ENCODE assay signal across 8 mouse cellular contexts in the genomic region with DNA sequence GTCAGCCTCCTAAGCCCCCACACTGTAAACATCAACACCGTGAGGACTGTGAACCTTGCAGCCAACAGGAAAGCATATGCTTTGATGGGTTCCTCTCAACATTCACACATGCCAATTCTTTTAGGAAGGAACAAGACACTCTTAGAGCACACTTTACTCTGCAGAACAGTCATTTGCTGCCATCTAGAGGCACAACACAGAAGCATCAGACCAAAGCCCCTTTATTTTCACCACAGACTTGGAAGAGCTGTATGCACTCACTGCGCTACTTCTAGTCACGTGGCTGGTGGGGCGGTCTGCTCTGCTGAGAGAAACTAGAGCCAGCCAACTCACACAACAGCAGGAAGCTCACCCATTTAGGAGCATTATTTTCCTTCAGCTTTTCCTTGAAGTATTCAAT. TPM values are rescaled to one million over a fixed set of nuclear protein-coding genes. Genes with fewer than 3 reads are reported as not detected.
A peak's percentile ranks its signal among the peaks of the same experiment; 100 is the strongest.
DNase-seq lines count a peak whose midpoint lies in the region; ATAC-seq lines count a peak whose summit lies in the region.

No protein-coding gene starts in this region.

- no peak overlapping the region for H3K9ac ChIP-seq in embryonic facial prominence, embryonic 12.5 days
- no peak overlapping the region for H3K9ac ChIP-seq in midbrain, embryonic 11.5 days (ENCODE audit: low read length)

- DNase-seq in 416B (ENCODE audit: low read depth): peak; percentile 90
- peak; percentile 38 for DNase-seq in adrenal gland, adult 8-10 months
- DNase-seq in heart, adult 8-10 months (ENCODE audit: low spot score): peak; percentile 78
- DNase-seq in kidney, adult 18-20 months: peak; percentile 62
- DNase-seq in left cerebral cortex, postnatal 4 days: peak; percentile 65
- DNase-seq in midbrain, embryonic 11.5 days (ENCODE audit: low spot score, missing footprints): peak; percentile 89
- peak; percentile 66 to 67 for DNase-seq in spleen, postnatal 36 days (ENCODE audit: low spot score in 2 of 2)

- H3K4me1 ChIP-seq in embryonic facial prominence, embryonic 12.5 days: no peaks in the 10 kb centered on the region
- peaks cover 5% of the 10 kb centered on the region; the same call in 1 of the 2 replicates for H3K4me1 ChIP-seq in midbrain, embryonic 11.5 days (ENCODE audit: control insufficient read depth, insufficient read depth, low read length)

- H3K27ac ChIP-seq in embryonic facial prominence, embryonic 12.5 days: no peak overlapping the region
- H3K27ac ChIP-seq in midbrain, embryonic 11.5 days (ENCODE audit: low read depth, low read length): no peak overlapping the region

- H3K4me2 ChIP-seq in embryonic facial prominence, embryonic 12.5 days (replicated peaks): no peak overlapping the region
- no peak overlapping the region for H3K4me2 ChIP-seq in midbrain, embryonic 11.5 days

- H3K27me3 ChIP-seq in embryonic facial prominence, embryonic 12.5 days: no peaks in the 10 kb centered on the region
- H3K27me3 ChIP-seq in midbrain, embryonic 11.5 days (ENCODE audit: control insufficient read depth, insufficient read depth, low read length): no peaks in the 10 kb centered on the region

- WGBS in embryonic facial prominence, embryonic 12.5 days: 41% methylated on average over 4 of the region's 4 CpGs
- WGBS in midbrain, embryonic 11.5 days: 56% methylated on average over 4 of the region's 4 CpGs

- H3K4me3 ChIP-seq in embryonic facial prominence, embryonic 12.5 days: no peak overlapping the region
- H3K4me3 ChIP-seq in midbrain, embryonic 11.5 days (ENCODE audit: low read depth, low read length): no peak overlapping the region

- ATAC-seq in embryonic facial prominence, embryonic 12.5 days (ENCODE audit: insufficient number of reproducible peaks, insufficient read depth, low FRiP score, low TSS enrichment): peak; percentile 85
- peak; percentile 62 for ATAC-seq in midbrain, embryonic 11.5 days (ENCODE audit: low FRiP score)

- intact Hi-C loops in left cerebral cortex, postnatal 4 days (cut with DNase I): no loop called here

- no peaks in the 10 kb centered on the region for H3K9me3 ChIP-seq in embryonic facial prominence, embryonic 12.5 days
- no peaks in the 10 kb centered on the region for H3K9me3 ChIP-seq in midbrain, embryonic 11.5 days (ENCODE audit: control insufficient read depth, low read length)

- peaks cover 33% of the 10 kb centered on the region for H3K36me3 ChIP-seq in embryonic facial prominence, embryonic 12.5 days
- H3K36me3 ChIP-seq in midbrain, embryonic 11.5 days (ENCODE audit: control insufficient read depth, insufficient read depth, low read length): no peaks in the 10 kb centered on the region; the same call in 1 of the 2 replicates

RNA-seq across cellular contexts. Expression of a gene that starts 15.5 kb away (rescaled TPM):
- total RNA-seq in adrenal gland, adult 8-10 months (2022): 10 to 100 TPM; 29.2 to 37.8 (median 35.0) TPM
- 77.9 and 80.2 TPM in 2 replicates for polyA plus RNA-seq in embryonic facial prominence, embryonic 12.5 days (2016; fragmentation: Nextera tagmentation; extraction: Ambion mirVana)
- 10 to 100 TPM; 19.7 to 21.6 (median 21.1) TPM for total RNA-seq in heart, adult 8-10 months (2022)
- 10 to 100 TPM; 45.6 to 51.3 TPM for total RNA-seq in left cerebral cortex, postnatal 4 days (2021)
- polyA plus RNA-seq in midbrain, embryonic 11.5 days (2014; fragmentation: Nextera tagmentation; extraction: Ambion mirVana): 79.1 and 83.9 TPM in 2 replicates

RNA-seq across cellular contexts. Expression of a gene that starts 20.0 kb away (rescaled TPM):
- total RNA-seq in adrenal gland, adult 8-10 months (2022): 10 to 100 TPM; 40.6 to 62.4 (median 52.2) TPM
- 35.8 and 37.3 TPM in 2 replicates for polyA plus RNA-seq in embryonic facial prominence, embryonic 12.5 days (2016; fragmentation: Nextera tagmentation; extraction: Ambion mirVana)
- 10 to 100 TPM; 21.4 to 34.4 (median 26.8) TPM for total RNA-seq in heart, adult 8-10 months (2022)
- total RNA-seq in left cerebral cortex, postnatal 4 days (2021): 10 to 100 TPM; 34.7 to 35.3 TPM
- 44.4 and 46.6 TPM in 2 replicates for polyA plus RNA-seq in midbrain, embryonic 11.5 days (2014; fragmentation: Nextera tagmentation; extraction: Ambion mirVana)

Comparison
In these comparisons a context has a peak if more than half of its experiments do, and no peak if none do; other contexts are left out.
1. DNase-seq: peak in every context shown above with its lines; median percentile 90 in 416B; 89 in midbrain, embryonic 11.5 days; 78 in heart, adult 8-10 months; 66 in spleen, postnatal 36 days; 65 in left cerebral cortex, postnatal 4 days; 62 in kidney, adult 18-20 months; 38 in adrenal gland, adult 8-10 months.